Mouse (Mus musculus) cerebellum, postnatal 14 days (tissue): Measurements from ENCODE around the gene BC030870.

Source experiments
- DNase-seq, 2 experiments: peaks; one replicate each; pipeline ENCODE4 v3.0.0; 2021; ENCODE audit warnings: mixed read lengths in 2 of 2

Gene BC030870

GRCm38 (mm10) chr8:65074733-65075132, 54.6 kb downstream of the BC030870 start, which contains the start of gene Gm10663:
Gene Gm10663, plus strand, starts transcription at chr8:65075033.
- DNase-seq: no peak

- no peak for DNase-seq
These were observed 58.4 kb downstream of the BC030870 start for GRCm38 (mm10) chr8:65070996-65071395.

GRCm38 (mm10) chr8:65068473-65068819, 60.9 kb downstream of the BC030870 start:
- DNase-seq: no peak

GRCm38 (mm10) chr8:65067694-65068472, 61.5 kb downstream of the BC030870 start:
- DNase-seq: no peak

- no peak for DNase-seq
These were observed 62.3 kb downstream of the BC030870 start for GRCm38 (mm10) chr8:65067031-65067430.

GRCm38 (mm10) chr8:65065622-65066021, 63.7 kb downstream of the BC030870 start:
- no peak for DNase-seq

- no peak for DNase-seq
These were observed 65.3 kb downstream of the BC030870 start for GRCm38 (mm10) chr8:65064071-65064470.

- no peak for DNase-seq
These were observed 67.2 kb downstream of the BC030870 start for GRCm38 (mm10) chr8:65062195-65062594.

- DNase-seq: no peak
These were observed 72.6 kb downstream of the BC030870 start for GRCm38 (mm10) chr8:65056722-65057121.

GRCm38 (mm10) chr8:65053968-65054367, 75.4 kb downstream of the BC030870 start:
- no peak for DNase-seq

- no peak for DNase-seq
These were observed 75.8 kb downstream of the BC030870 start for GRCm38 (mm10) chr8:65053554-65053953.

GRCm38 (mm10) chr8:65047801-65048200, 81.6 kb downstream of the BC030870 start:
- DNase-seq: no peak

- no peak for DNase-seq
These were observed 82.2 kb downstream of the BC030870 start for GRCm38 (mm10) chr8:65047193-65047592.

- DNase-seq: no peak
These were observed 82.8 kb downstream of the BC030870 start for GRCm38 (mm10) chr8:65046565-65046964.

- peak in 1 of 2 experiments; percentile 11 for DNase-seq
These were observed 92.2 kb downstream of the BC030870 start, which contains the start of gene Apela for GRCm38 (mm10) chr8:65037117-65037533. Gene Apela, minus strand, starts transcription at chr8:65037336.
